Mouse (Mus musculus): ENCODE measurements around the gene Ifnl3. TPM values are rescaled to one million over a fixed set of nuclear protein-coding genes. Genes with fewer than 3 reads are reported as not detected.

The Ifnl3 gene
- polyA plus RNA-seq, 1 experiment from 2014 or later = not detected

DNA sequence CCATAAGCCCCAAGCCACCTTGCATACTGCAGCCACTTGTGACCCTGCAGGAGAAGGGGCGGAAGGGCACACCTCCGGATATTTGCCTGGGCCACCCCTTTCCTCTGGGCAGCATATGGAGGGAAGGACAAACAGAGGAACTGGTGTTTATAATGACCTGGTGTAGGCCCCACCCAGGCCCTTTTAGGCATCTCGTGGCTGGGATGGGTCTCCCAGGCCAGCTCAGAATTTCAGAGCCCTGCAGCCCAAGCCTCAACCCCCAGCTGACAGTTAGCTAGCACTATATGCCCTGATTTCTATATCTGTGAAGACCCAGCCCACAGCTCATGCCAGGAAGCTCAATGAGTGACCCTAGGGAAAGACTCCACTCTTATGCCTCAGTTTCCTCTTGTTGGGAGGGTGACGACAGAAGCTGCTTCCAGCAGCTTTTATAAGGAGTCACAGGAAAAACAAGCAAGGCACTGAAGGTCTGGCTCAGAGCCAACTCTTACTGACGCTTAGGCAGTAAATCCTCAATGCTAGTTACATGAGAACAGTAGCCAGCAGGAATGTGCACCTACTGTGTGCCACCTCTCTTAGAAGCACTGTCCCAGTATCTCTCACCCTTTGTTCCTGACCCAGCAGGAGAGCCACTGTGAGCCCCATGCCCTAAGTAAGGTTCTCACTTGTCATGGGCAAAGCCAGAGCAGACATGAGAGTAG, 48.5 kb downstream of the Ifnl3 start:
- WGBS = 41% methylated on average over 5 of the region's 5 CpGs
- H3K9me3 ChIP-seq = no peaks in the 10 kb centered on the region
- no peaks in the 10 kb centered on the region for H3K27me3 ChIP-seq (ENCODE audit: insufficient read depth, poor library complexity, severe bottlenecking)
- H3K4me3 ChIP-seq = no peak overlapping the region
- peaks cover 38% of the 10 kb centered on the region for H3K36me3 ChIP-seq
- DNase-seq (ENCODE audit: low spot score) = no peak
- peaks cover 69% of the 10 kb centered on the region for H3K4me1 ChIP-seq
- H3K27ac ChIP-seq = peak overlapping the region; percentile 50; the same call in 1 of the 2 replicates

DNA sequence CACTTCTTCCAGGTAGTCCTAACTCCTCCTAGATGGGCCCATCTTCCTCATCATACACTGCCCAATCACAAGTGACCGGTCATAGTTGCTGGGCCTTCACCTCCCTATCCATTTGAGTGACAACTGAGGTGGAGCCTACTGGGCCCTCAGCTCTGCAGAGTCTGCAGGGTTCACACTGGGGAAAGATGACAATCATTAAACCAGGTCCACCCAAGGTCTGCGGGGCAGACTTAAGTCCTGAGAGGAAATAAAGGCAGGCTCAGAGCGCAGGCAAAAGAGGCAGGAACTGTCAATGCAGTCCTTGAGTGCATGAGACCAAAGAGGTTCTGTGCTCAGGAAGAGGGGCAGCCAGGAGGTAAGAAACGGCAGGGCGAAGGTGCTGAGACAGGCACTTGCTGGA, 50.1 kb downstream of the Ifnl3 start:
- Histone ChIP-seq H3K4me3 (no peak overlapping the region), H3K9me3 (no peaks in the 10 kb centered on the region), H3K36me3 (peaks cover 23% of the 10 kb centered on the region), H3K4me1 (peaks cover 85% of the 10 kb centered on the region), H3K27ac (peak overlapping the region; percentile 16; the same call in 1 of the 2 replicates), H3K27me3 (ENCODE audit: insufficient read depth, poor library complexity, severe bottlenecking) (no peaks in the 10 kb centered on the region)
- 80% methylated on average over 5 of the region's 5 CpGs for WGBS
- no peak for DNase-seq (ENCODE audit: low spot score)

- Histone ChIP-seq H3K9me3 (no peaks in the 10 kb centered on the region), H3K27me3 (ENCODE audit: insufficient read depth, poor library complexity, severe bottlenecking) (no peaks in the 10 kb centered on the region), H3K4me3 (no peak overlapping the region), H3K4me1 (peaks cover 90% of the 10 kb centered on the region), H3K27ac (0 out of 2 replicates have a peak overlapping the region, but pooled peaks have one; percentile 16), H3K36me3 (peaks cover 17% of the 10 kb centered on the region)
- 89% methylated on average over 3 of the region's 3 CpGs for WGBS
- no peak for DNase-seq (ENCODE audit: low spot score)
These were observed 50.6 kb downstream of the Ifnl3 start for GRCm38 (mm10) chr7:28573236-28573635.

Small RNA genes within 50 kb of the gene (microRNA-seq; reads per million reads assigned to microRNA genes)
- gene Mir7049 = 1.3 reads per million

Other genes with a start within 250 kb of the Ifnl3 start
- 5.6 and 7.1 TPM in 2 replicates for gene Eid2b, start 245.1 kb upstream of the Ifnl3 start, polyA plus RNA-seq (2016; fragmentation: Nextera tagmentation; extraction: Ambion mirVana)
- not detected in 2 replicates for gene Selenov, start 231.7 kb upstream of the Ifnl3 start, polyA plus RNA-seq (2016; fragmentation: Nextera tagmentation; extraction: Ambion mirVana)
- 0.18 and 0.68 TPM in 2 replicates for gene Dll3, start 220.6 kb upstream of the Ifnl3 start, polyA plus RNA-seq (2016; fragmentation: Nextera tagmentation; extraction: Ambion mirVana)
- gene Timm50, start 210.8 kb upstream of the Ifnl3 start, polyA plus RNA-seq (2016; fragmentation: Nextera tagmentation; extraction: Ambion mirVana) = 171 and 189 TPM in 2 replicates
- 88.5 and 90.7 TPM in 2 replicates for gene Supt5, start 184.1 kb upstream of the Ifnl3 start, polyA plus RNA-seq (2016; fragmentation: Nextera tagmentation; extraction: Ambion mirVana)
- gene Rps16, start 172.2 kb upstream of the Ifnl3 start, polyA plus RNA-seq (2016; fragmentation: Nextera tagmentation; extraction: Ambion mirVana) = 726 and 844 TPM in 2 replicates
- 68.3 and 75.1 TPM in 2 replicates for gene Plekhg2, start 150.2 kb upstream of the Ifnl3 start, polyA plus RNA-seq (2016; fragmentation: Nextera tagmentation; extraction: Ambion mirVana)
- 13.7 and 15.1 TPM in 2 replicates for gene Zfp36, start 142.6 kb upstream of the Ifnl3 start, polyA plus RNA-seq (2016; fragmentation: Nextera tagmentation; extraction: Ambion mirVana)
- gene Med29, start 130.1 kb upstream of the Ifnl3 start, polyA plus RNA-seq (2016; fragmentation: Nextera tagmentation; extraction: Ambion mirVana) = 58.8 and 62.0 TPM in 2 replicates
- gene Paf1, start 129.9 kb upstream of the Ifnl3 start, polyA plus RNA-seq (2016; fragmentation: Nextera tagmentation; extraction: Ambion mirVana) = 79.8 and 81.3 TPM in 2 replicates
- gene Gmfg, start 85.4 kb upstream of the Ifnl3 start, polyA plus RNA-seq (2016; fragmentation: Nextera tagmentation; extraction: Ambion mirVana) = 7.5 and 8.7 TPM in 2 replicates
- 1.5 and 1.9 TPM in 2 replicates for gene Lrfn1, start 70.9 kb upstream of the Ifnl3 start, polyA plus RNA-seq (2016; fragmentation: Nextera tagmentation; extraction: Ambion mirVana)
- not detected in 2 replicates for gene Ifnl2, start 12.4 kb upstream of the Ifnl3 start, polyA plus RNA-seq (2016; fragmentation: Nextera tagmentation; extraction: Ambion mirVana)
- gene Sycn, start 18.0 kb downstream of the Ifnl3 start, polyA plus RNA-seq (2016; fragmentation: Nextera tagmentation; extraction: Ambion mirVana) = not detected in 2 replicates
- gene Nccrp1, start 24.4 kb downstream of the Ifnl3 start, polyA plus RNA-seq (2016; fragmentation: Nextera tagmentation; extraction: Ambion mirVana) = not detected in 2 replicates
- gene Samd4b, start 75.3 kb downstream of the Ifnl3 start, polyA plus RNA-seq (2016; fragmentation: Nextera tagmentation; extraction: Ambion mirVana) = 24.5 and 29.7 TPM in 2 replicates
- 47.2 and 53.0 TPM in 2 replicates for gene Pak4, start 75.3 kb downstream of the Ifnl3 start, polyA plus RNA-seq (2016; fragmentation: Nextera tagmentation; extraction: Ambion mirVana)
- gene Acp7, start 108.5 kb downstream of the Ifnl3 start, polyA plus RNA-seq (2016; fragmentation: Nextera tagmentation; extraction: Ambion mirVana) = 0.34 TPM in 1 of 2 replicates, not detected in the other
- 4.7 and 6.3 TPM in 2 replicates for gene Fbxo27, start 170.0 kb downstream of the Ifnl3 start, polyA plus RNA-seq (2016; fragmentation: Nextera tagmentation; extraction: Ambion mirVana)
- gene Fbxo17, start 194.0 kb downstream of the Ifnl3 start, polyA plus RNA-seq (2016; fragmentation: Nextera tagmentation; extraction: Ambion mirVana) = 13.4 and 13.6 TPM in 2 replicates
- gene Mrps12, start 219.0 kb downstream of the Ifnl3 start, polyA plus RNA-seq (2016; fragmentation: Nextera tagmentation; extraction: Ambion mirVana) = 132 and 168 TPM in 2 replicates
- gene Sars2, start 219.2 kb downstream of the Ifnl3 start, polyA plus RNA-seq (2016; fragmentation: Nextera tagmentation; extraction: Ambion mirVana) = 30.7 and 32.2 TPM in 2 replicates
- not detected in 2 replicates for gene Ccer2, start 233.3 kb downstream of the Ifnl3 start, polyA plus RNA-seq (2016; fragmentation: Nextera tagmentation; extraction: Ambion mirVana)
- 53.8 and 57.8 TPM in 2 replicates for gene Sirt2, start 243.9 kb downstream of the Ifnl3 start, polyA plus RNA-seq (2016; fragmentation: Nextera tagmentation; extraction: Ambion mirVana)
- gene Nfkbib, start 244.7 kb downstream of the Ifnl3 start, polyA plus RNA-seq (2016; fragmentation: Nextera tagmentation; extraction: Ambion mirVana) = 50.5 and 50.7 TPM in 2 replicates